Mouse (Mus musculus) cerebellum, adult 2 months (tissue): Measurements from ENCODE around the gene Timmdc1.

Experiments
- CTCF ChIP-seq: fragments of 200-500 bp; IDR thresholded peaks from 2 replicates; pipeline ENCODE4 v1.5.1; 2011; ENCODE audit warnings: low read depth, mild to moderate bottlenecking, control low read depth, low read length, moderate library complexity, borderline replicate concordance; ENCODE audit not compliant: insufficient read depth
- POLR2A ChIP-seq: fragments of 200-500 bp; IDR thresholded peaks from 2 replicates; pipeline ENCODE4 v1.6.1; 2011; ENCODE audit warnings: low read length, control low read depth, borderline replicate concordance; ENCODE audit not compliant: insufficient read depth

- TF ChIP-seq POLR2A (no peak), CTCF (no peak)
These were observed 11.6 kb downstream of the Timmdc1 start for GRCm38 (mm10) chr16:38510846-38511245.
